Mouse (Mus musculus) midbrain, embryonic 16.5 days (tissue): ENCODE results near the gene Slc35d2. TPM values are rescaled to one million over a fixed set of nuclear protein-coding genes. Genes with fewer than 3 reads are reported as not detected.
A peak's percentile ranks its signal among the peaks of the same experiment; 100 is the strongest.

Experiments
- ATAC-seq: fragments of 200-750 bp; cut with Nextera tagmentation; 2 replicates; pipeline ENCODE4 v1.8.0; 2017; ENCODE audit warnings: moderate TSS enrichment
- H3K27ac ChIP-seq: fragments of 300-500 bp; sonication (generic); 2 replicates; pipeline ENCODE4 v1.5.1; 2014; ENCODE audit warnings: mild to moderate bottlenecking, low read length, mixed read lengths
- H3K27me3 ChIP-seq: fragments of 300-500 bp; sonication (generic); 2 replicates; pipeline ENCODE4 v1.6.1; 2014; ENCODE audit warnings: low read depth, low read length, mixed read lengths; ENCODE audit not compliant: control insufficient read depth, insufficient read depth
- H3K36me3 ChIP-seq: fragments of 300-500 bp; sonication (generic); 2 replicates; pipeline ENCODE4 v1.6.1; 2014; ENCODE audit warnings: mild to moderate bottlenecking, low read length, moderate library complexity, mixed read lengths; ENCODE audit not compliant: control insufficient read depth, insufficient read depth
- H3K4me1 ChIP-seq: fragments of 300-500 bp; sonication (generic); 2 replicates; pipeline ENCODE4 v1.6.1; 2014; ENCODE audit warnings: mild to moderate bottlenecking, low read length, mixed read lengths; ENCODE audit not compliant: control insufficient read depth, insufficient read depth
- H3K4me2 ChIP-seq: fragments of 300-500 bp; sonication (generic); 2 replicates; pipeline ENCODE4 v1.6.1; 2014; ENCODE audit warnings: mild to moderate bottlenecking, low read length, mixed read lengths
- H3K4me3 ChIP-seq: fragments of 300-500 bp; sonication (generic); 2 replicates; pipeline ENCODE4 v1.5.1; 2014; ENCODE audit warnings: low read depth, mild to moderate bottlenecking, low read length, moderate library complexity, mixed read lengths
- H3K9ac ChIP-seq: fragments of 300-500 bp; sonication (generic); 2 replicates; pipeline ENCODE4 v1.6.1; 2014; ENCODE audit warnings: low read depth, low read length, mixed read lengths
- H3K9me3 ChIP-seq: fragments of 300-500 bp; sonication (generic); replicated peaks from 2 replicates; pipeline ENCODE4 v1.6.1; 2014; ENCODE audit warnings: mild to moderate bottlenecking, low read length, mixed read lengths; ENCODE audit not compliant: control insufficient read depth, poor library complexity, severe bottlenecking
- WGBS: fragments of 180-500 bp; shearing (Covaris S2); extraction: QIAGEN DNeasy Blood & Tissue Kit; methylation state at CpG from one replicate; pipeline ENCODE4 v1.1.7; 2014; 5-methylcytosine and 5-hydroxymethylcytosine counted together
- polyA plus RNA-seq: library from polyadenylated mRNA; unstranded; fragments of >200 nt; fragmentation: Nextera tagmentation; extraction: Ambion mirVana; gene quantifications from 2 replicates; pipeline ENCODE4 v1.2.1, GENCODE M21; 2015

The Slc35d2 gene
- 0.99 and 2.1 TPM in 2 replicates for polyA plus RNA-seq

- 9% methylated on average over 44 of the region's 44 CpGs for WGBS
- Histone ChIP-seq H3K27me3 (no peaks in the 10 kb centered on the region), H3K36me3 (no peaks in the 10 kb centered on the region), H3K4me3 (peak within 1 kb of the TSS; percentile 51), H3K27ac (no peak within 1 kb of the TSS), H3K4me1 (peaks cover 5% of the 10 kb centered on the region; the same call in 1 of the 2 replicates), H3K9ac (peak within 1 kb of the TSS; percentile 66), H3K9me3 (no peaks in the 10 kb centered on the region), H3K4me2 (peak within 1 kb of the TSS; percentile 92)
- peak; percentile 83 for ATAC-seq
Observed at GRCm38 (mm10) chr13:64128858-64129615, at the start of gene Slc35d2. Slc35d2 (minus strand) TSS chr13:64129368.

- WGBS = 79% methylated on average over 7 of the region's 7 CpGs
Observed at GRCm38 (mm10) chr13:64178000-64178399, 48.8 kb upstream of the Slc35d2 start.

GRCm38 (mm10) chr13:64169746-64170145 is 40.6 kb upstream of the Slc35d2 start:
- Histone ChIP-seq H3K9ac (no peak overlapping the region), H3K4me3 (no peak overlapping the region), H3K9me3 (peaks cover 47% of the 10 kb centered on the region), H3K4me1 (no peaks in the 10 kb centered on the region), H3K36me3 (peaks cover 52% of the 10 kb centered on the region), H3K4me2 (no peak overlapping the region), H3K27ac (no peak overlapping the region), H3K27me3 (no peaks in the 10 kb centered on the region)
- 97% methylated on average over 25 of the region's 25 CpGs for WGBS
- ATAC-seq = no peak

More at GRCm38 (mm10) chr13:64178000-64178399, 48.8 kb upstream of the Slc35d2 start:
- Histone ChIP-seq H3K9ac (no peak overlapping the region), H3K36me3 (peaks cover 13% of the 10 kb centered on the region), H3K9me3 (no peaks in the 10 kb centered on the region), H3K27ac (no peak overlapping the region), H3K4me2 (no peak overlapping the region), H3K27me3 (no peaks in the 10 kb centered on the region), H3K4me1 (no peaks in the 10 kb centered on the region), H3K4me3 (no peak overlapping the region)
- ATAC-seq = no peak

- Histone ChIP-seq H3K4me2 (peak overlapping the region; percentile 80), H3K27ac (no peak overlapping the region), H3K9me3 (peaks cover 11% of the 10 kb centered on the region), H3K4me3 (peak overlapping the region; percentile 85), H3K27me3 (no peaks in the 10 kb centered on the region; the same call in 1 of the 2 replicates), H3K9ac (peak overlapping the region; percentile 88), H3K4me1 (peaks cover 12% of the 10 kb centered on the region), H3K36me3 (peaks cover 9% of the 10 kb centered on the region)
- no peak for ATAC-seq
- 28% methylated on average over 13 of the region's 13 CpGs for WGBS
Observed at GRCm38 (mm10) chr13:64163147-64163715, 34.1 kb upstream of the Slc35d2 start.

- no peak overlapping the region for H3K27ac ChIP-seq
Observed at GRCm38 (mm10) chr13:64162626-64163025, 33.5 kb upstream of the Slc35d2 start.

GRCm38 (mm10) chr13:64161916-64162611 is 32.9 kb upstream of the Slc35d2 start:
- peak overlapping the region; percentile 85 for H3K4me3 ChIP-seq
- peak overlapping the region; percentile 81 for H3K27ac ChIP-seq
- ATAC-seq = no peak; the same call in none of the 2 replicates
- H3K4me2 ChIP-seq = peak overlapping the region; percentile 80
- 0% methylated on average over 64 of the region's 71 CpGs for WGBS
- peak overlapping the region; percentile 88 for H3K9ac ChIP-seq
- H3K9me3 ChIP-seq = peaks cover 5% of the 10 kb centered on the region
- H3K36me3 ChIP-seq = 0 out of 2 replicates have a peak, but pooled peaks cover 4% of the 10 kb centered on the region
- no peaks in the 10 kb centered on the region; the same call in 1 of the 2 replicates for H3K27me3 ChIP-seq
- peaks cover 12% of the 10 kb centered on the region for H3K4me1 ChIP-seq

More at GRCm38 (mm10) chr13:64162626-64163025, 33.5 kb upstream of the Slc35d2 start:
- Histone ChIP-seq H3K36me3 (peaks cover 8% of the 10 kb centered on the region; the same call in 1 of the 2 replicates), H3K4me1 (peaks cover 12% of the 10 kb centered on the region), H3K4me2 (peak overlapping the region; percentile 80), H3K4me3 (peak overlapping the region; percentile 85), H3K9me3 (peaks cover 9% of the 10 kb centered on the region), H3K27me3 (no peaks in the 10 kb centered on the region; the same call in 1 of the 2 replicates), H3K9ac (peak overlapping the region; percentile 88)
- ATAC-seq = no peak; the same call in none of the 2 replicates
- WGBS = 0% methylated on average over 14 of the region's 14 CpGs

GRCm38 (mm10) chr13:64161548-64161915 is 32.4 kb upstream of the Slc35d2 start, which contains the start of gene Habp4:
Habp4 (plus strand) TSS chr13:64161824.
- peaks cover 12% of the 10 kb centered on the region for H3K4me1 ChIP-seq
- peak within 1 kb of the TSS; percentile 80 for H3K4me2 ChIP-seq
- H3K27ac ChIP-seq = peak within 1 kb of the TSS; percentile 81
- peaks cover 1% of the 10 kb centered on the region for H3K9me3 ChIP-seq
- peak within 1 kb of the TSS; percentile 88 for H3K9ac ChIP-seq
- H3K4me3 ChIP-seq = peak within 1 kb of the TSS; percentile 85
- H3K36me3 ChIP-seq = 0 out of 2 replicates have a peak, but pooled peaks cover 2% of the 10 kb centered on the region
- ATAC-seq = peak; percentile 98
- H3K27me3 ChIP-seq = no peaks in the 10 kb centered on the region; the same call in 1 of the 2 replicates
- WGBS = under 1% methylated on average over 29 of the region's 31 CpGs

GRCm38 (mm10) chr13:64156966-64157365 is 27.8 kb upstream of the Slc35d2 start:
- H3K4me3 ChIP-seq = no peak overlapping the region

More at GRCm38 (mm10) chr13:64156966-64157365, 27.8 kb upstream of the Slc35d2 start:
- Histone ChIP-seq H3K9me3 (no peaks in the 10 kb centered on the region), H3K27me3 (no peaks in the 10 kb centered on the region; the same call in 1 of the 2 replicates), H3K27ac (no peak overlapping the region), H3K4me1 (peaks cover 3% of the 10 kb centered on the region; the same call in 1 of the 2 replicates), H3K4me2 (no peak overlapping the region), H3K9ac (no peak overlapping the region), H3K36me3 (no peaks in the 10 kb centered on the region)
- ATAC-seq = no peak
